Mouse (Mus musculus): ENCODE measurements around the gene Nedd9. TPM values are rescaled to one million over a fixed set of nuclear protein-coding genes. Genes with fewer than 3 reads are reported as not detected.

Gene Nedd9
- total RNA-seq, 4 experiments from 2014 or later = 12.6 to 17.8 (median 14.1) TPM

DNA sequence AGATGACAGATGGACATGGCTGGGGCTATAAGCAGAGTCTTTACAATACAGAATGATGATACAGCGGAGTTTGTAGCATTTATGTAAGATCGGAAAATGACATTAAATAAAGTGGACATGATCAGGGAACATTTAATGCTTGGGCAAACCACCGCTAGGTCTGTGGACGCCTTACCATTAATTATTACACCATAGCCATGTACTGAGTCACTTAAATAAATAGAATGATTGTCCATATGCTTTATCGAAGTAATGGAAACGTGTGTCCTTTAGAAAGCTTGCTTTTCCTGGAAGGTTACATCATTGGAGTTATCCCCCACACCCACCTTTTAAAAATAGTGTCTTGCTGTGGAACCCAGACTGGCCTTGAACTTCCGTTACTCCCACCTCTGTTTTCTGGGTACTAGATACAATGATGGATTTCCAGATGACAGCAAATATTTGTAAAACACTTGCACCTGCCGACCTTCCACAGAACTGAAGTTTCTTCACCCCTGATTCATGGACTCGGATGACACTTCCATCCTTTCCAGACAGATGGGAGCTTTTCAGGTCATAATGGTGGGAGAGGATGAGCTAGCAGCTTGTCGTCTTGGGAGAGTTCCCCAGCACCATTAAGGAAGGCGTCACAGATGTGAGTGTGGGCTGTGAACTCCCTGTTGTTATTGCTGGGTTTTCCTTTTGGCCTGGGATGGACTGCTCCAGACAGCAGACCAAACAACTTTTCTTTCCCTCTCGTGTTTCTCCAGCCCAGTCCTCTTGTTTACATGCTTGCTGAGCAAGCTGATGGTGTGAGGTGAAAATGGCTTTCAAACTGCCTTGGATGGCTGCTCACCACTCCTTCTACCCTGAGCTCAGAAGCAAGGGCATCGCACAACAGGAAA, 76.7 kb downstream of the Nedd9 start:
- DNase-seq (ENCODE audit: low spot score in 2 of 2) = no peak

- DNase-seq (ENCODE audit: low spot score in 2 of 2) = no peak
Observed at GRCm38 (mm10) chr13:41409291-41409690, 77.9 kb downstream of the Nedd9 start.

DNA sequence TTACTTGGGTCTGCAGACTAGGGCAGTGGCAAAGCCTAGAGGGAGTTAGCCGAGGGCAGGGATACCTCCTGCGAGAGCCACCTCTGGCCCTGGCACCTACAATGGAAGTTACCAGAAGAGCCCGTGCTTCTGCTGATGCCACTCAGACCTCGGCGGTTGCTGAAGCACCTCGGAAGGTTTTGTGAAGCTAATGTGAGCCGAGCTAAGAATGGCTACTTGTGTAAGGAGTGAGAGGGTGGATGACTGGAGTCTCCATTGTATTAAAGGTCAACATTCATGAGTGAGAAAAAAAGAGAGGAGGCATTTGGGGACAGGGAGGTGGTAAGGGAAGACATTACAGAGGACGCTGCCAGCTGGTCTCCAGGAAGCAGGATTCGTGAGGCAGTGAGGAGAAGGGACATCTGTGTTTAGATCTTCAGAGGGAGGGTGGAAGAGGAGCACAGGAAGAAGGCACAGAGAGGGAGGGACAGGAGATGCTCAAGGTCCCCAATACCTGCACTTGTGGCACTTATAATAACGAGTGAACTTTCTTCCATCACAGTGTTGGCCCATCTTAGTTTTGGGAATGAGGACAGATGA, 78.7 kb downstream of the Nedd9 start:
- DNase-seq (ENCODE audit: low spot score in 2 of 2) = no peak

- DNase-seq (ENCODE audit: low spot score in 2 of 2) = no peak
Observed at GRCm38 (mm10) chr13:41405009-41405408, 82.2 kb downstream of the Nedd9 start.

DNA sequence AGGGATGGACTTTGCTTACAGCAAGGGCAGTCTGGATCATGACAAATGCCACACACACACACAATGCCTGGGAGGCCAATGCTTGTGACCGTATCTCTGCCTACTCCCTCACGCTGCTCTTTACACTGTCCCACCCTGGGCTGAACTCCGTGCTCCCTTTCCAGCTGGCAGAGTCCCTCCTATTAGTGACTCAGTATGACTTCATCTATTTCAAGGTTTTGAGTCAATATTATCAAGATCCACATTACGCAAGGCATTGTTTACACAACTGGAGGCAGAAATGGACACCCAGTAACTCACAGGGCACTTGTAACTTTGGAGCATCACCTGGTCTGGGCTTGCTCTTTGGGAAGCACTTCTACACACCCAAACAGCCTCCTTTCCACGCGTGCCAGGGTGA, 83.3 kb downstream of the Nedd9 start:
- no peak for DNase-seq (ENCODE audit: low spot score in 2 of 2)

- no peak for DNase-seq (ENCODE audit: low spot score in 2 of 2)
Observed at GRCm38 (mm10) chr13:41402441-41403003, 84.6 kb downstream of the Nedd9 start.

DNA sequence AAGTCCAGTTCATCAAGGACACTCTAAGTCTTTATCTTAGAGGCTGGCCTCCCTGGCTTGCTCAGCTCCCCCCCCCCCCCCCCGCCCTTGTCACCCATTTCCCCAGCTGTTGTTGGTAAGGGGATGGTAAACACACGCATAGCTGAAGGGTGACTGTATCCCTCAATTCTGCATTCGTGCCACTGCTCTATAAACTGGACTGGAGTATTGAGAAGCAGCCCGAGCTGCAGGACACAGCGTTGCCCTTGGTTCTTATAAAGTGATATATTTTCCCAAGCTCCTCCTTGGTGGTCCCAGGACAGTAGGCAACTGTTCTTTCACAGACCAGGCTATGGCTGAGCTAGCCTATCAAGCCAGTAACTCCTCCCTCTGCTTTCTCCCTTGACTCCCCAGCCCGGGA, 85.4 kb downstream of the Nedd9 start:
- no peak for DNase-seq (ENCODE audit: low spot score in 2 of 2)

DNA sequence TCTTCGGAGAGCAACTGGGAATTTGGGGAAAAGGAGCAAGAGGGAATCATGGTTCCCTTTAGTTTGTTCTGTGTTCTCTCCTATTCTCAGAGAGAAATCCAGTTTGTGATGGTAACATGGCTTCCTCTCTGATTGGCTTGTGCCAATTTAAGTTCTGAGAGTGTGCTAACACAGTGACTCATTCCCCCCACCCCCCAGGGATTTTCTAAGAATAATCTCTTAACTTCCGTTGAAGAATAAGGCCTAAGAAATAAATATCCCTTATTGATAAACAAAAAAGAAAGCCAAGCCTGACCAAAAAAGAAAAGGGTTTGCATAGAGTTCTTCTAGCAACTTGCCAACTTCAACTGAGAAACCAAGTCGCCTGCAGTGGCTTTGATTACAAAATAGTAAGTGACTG, 86.9 kb downstream of the Nedd9 start:
- no peak for DNase-seq (ENCODE audit: low spot score in 2 of 2)

- no peak for DNase-seq (ENCODE audit: low spot score in 2 of 2)
Observed at GRCm38 (mm10) chr13:41392191-41392590, 95.0 kb downstream of the Nedd9 start.

DNA sequence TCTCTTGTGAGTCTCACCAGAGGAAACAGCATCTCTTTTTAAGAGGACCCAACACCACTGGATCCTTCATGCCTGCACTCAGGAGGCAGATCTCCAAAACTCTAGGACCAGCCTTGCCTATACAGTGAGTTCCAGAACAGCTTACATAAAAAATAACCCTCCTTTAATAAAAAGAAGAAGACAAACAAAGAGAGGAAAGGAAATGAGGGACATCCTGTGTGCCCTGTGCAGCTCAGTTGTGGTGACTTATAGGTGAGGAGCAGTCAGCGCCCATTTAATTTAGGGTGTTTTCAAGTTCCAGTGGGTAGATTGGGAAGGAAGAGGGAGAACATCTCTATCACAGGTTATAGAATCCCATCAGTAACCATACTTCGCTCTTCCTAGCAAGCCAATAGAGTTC, 96.5 kb downstream of the Nedd9 start:
- no peak for DNase-seq (ENCODE audit: low spot score in 2 of 2)

DNA sequence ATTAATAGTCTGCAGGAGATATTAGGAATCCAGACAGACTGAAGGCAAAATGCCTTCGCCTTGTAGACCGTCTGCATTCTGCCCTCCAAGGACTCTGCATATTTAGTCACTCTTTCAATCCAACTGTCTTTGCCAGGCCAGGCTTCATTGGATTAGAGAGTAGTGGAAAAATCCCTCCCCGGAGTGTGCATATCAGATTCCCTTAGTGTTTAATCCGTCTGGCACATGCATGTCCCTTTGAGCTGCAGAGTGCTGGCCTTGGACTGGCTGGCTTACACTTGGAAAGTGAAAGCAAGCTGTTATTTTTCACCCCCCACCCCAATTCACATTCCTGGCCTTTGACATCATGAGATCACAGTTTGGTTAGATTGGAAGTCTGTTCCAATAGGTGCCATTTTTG, 100.6 kb downstream of the Nedd9 start:
- no peak for DNase-seq (ENCODE audit: low spot score in 2 of 2)

GRCm38 (mm10) chr13:41384896-41385295, 102.3 kb downstream of the Nedd9 start:
- no peak for DNase-seq (ENCODE audit: low spot score in 2 of 2)

DNA sequence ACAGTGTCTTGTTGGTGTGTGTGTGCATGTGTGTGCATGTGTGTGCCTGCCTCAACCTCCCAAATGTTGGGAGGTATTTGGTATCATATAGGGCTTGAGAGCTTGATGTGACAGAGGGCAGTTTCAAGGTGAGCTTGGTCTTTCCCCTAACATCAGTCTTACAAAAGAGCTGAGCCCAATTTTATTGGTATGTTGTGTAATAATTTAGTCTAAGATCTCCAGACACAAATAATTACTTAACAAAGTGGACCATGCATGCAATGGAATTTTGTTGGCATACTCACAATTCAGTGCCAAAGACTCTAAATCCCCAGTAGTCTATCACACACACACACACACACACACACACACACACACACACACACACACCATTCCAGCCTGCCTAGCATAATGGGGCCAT, 104.5 kb downstream of the Nedd9 start:
- DNase-seq (ENCODE audit: low spot score in 2 of 2) = no peak

GRCm38 (mm10) chr13:41381806-41382546, 105.2 kb downstream of the Nedd9 start:
- no peak for DNase-seq (ENCODE audit: low spot score in 2 of 2)

GRCm38 (mm10) chr13:41381041-41381805, 105.9 kb downstream of the Nedd9 start:
- DNase-seq (ENCODE audit: low spot score in 2 of 2) = no peak

GRCm38 (mm10) chr13:41379951-41380465, 107.2 kb downstream of the Nedd9 start:
- DNase-seq (ENCODE audit: low spot score in 2 of 2) = no peak

GRCm38 (mm10) chr13:41378462-41378861, 108.7 kb downstream of the Nedd9 start:
- no peak for DNase-seq (ENCODE audit: low spot score in 2 of 2)

DNA sequence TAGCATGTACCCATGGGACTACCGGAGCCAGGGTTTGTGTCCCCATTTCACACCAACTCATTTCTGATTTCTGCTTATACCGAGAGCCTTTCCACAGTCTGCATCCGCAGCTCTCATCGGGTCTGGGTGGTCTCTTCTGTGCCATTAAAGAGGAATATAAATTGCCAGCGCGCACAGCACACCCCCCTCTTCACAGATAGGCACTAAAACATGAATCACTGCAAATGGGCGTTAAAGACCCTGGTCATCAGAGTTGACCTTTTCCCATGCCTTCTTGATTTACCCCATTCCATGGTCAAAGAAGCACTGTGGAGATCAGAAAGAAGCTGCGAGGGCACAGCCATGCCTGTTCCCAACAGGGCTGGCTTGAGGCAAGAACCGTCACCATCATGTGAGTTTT, 109.3 kb downstream of the Nedd9 start:
- no peak for DNase-seq (ENCODE audit: low spot score in 2 of 2)

GRCm38 (mm10) chr13:41377011-41377431, 110.1 kb downstream of the Nedd9 start:
- DNase-seq (ENCODE audit: low spot score in 2 of 2) = no peak

GRCm38 (mm10) chr13:41376111-41376510, 111.1 kb downstream of the Nedd9 start:
- DNase-seq (ENCODE audit: low spot score in 2 of 2) = no peak

DNA sequence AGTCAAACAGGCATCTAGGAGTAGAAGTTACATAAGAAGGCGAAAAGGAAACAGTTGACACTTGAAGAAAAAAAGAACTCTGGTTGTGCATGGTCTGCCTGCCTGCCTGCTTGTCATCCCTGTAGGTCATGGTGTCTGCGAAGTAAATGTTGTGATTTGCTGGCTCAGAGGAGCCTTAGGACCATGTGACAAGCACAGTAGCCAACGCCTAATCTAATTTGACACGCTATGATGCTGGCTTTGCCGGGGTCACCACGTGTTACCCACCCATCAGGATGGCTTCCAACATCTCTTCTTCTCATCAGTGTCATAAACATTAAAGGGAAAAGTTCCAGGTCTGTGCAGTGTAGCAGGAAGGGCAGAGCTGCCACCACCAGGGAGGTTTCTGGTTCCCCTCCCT, 111.5 kb downstream of the Nedd9 start:
- DNase-seq (ENCODE audit: low spot score in 2 of 2) = no peak
